Mouse (Mus musculus): ENCODE data around the gene Abca6. TPM values are rescaled to one million over a fixed set of nuclear protein-coding genes. Genes with fewer than 3 reads are reported as not detected.

Abca6 gene
- total and polyA plus RNA-seq, 3 experiments, result 0.25 to 0.81 (median 0.68) TPM

- peaks cover 0 to 22% of the 10 kb centered on the region in 2 experiments; a peak in 2 of 4 replicates for H3K4me1 ChIP-seq (ENCODE audit: control insufficient read depth in 1 of 2, insufficient read depth in 2 of 2)
- no peak for TF ChIP-seq ETS1 (conservative IDR thresholded peaks at IDR 0.05; ENCODE audit: low read depth, low read length)
- TF ChIP-seq ZKSCAN1 (IDR thresholded peaks at IDR 0.05; ENCODE audit: borderline replicate concordance, low read depth, low read length), result no peak
- TF ChIP-seq BHLHE40 (IDR thresholded peaks at IDR 0.05; ENCODE audit: low read depth, low read length), result no peak
- TF ChIP-seq ELF1 (IDR thresholded peaks at IDR 0.05; ENCODE audit: low read depth, low read length), result no peak
- TF ChIP-seq CTCF (conservative IDR thresholded peaks at IDR 0.05 in 1 of 2, IDR thresholded peaks at IDR 0.05 in 1 of 2; ENCODE audit: low read depth in 2 of 2, low read length in 2 of 2), result no peak
- TF ChIP-seq ZC3H11A (IDR thresholded peaks at IDR 0.05; ENCODE audit: low read depth, low read length), result no peak
- TF ChIP-seq MYC (IDR thresholded peaks at IDR 0.05; ENCODE audit: low read depth, low read length), result no peak
- no peak for TF ChIP-seq RCOR1 (conservative IDR thresholded peaks at IDR 0.05; ENCODE audit: low read depth, low read length)
- no peak for TF ChIP-seq MAX (IDR thresholded peaks at IDR 0.05; ENCODE audit: low read length)
- no peak for TF ChIP-seq CHD1 (IDR thresholded peaks at IDR 0.05; ENCODE audit: low read depth, low read length)
- no peak for TF ChIP-seq PAX5 (IDR thresholded peaks at IDR 0.05; ENCODE audit: low read length)
- no peak for TF ChIP-seq POLR2AphosphoS2 (IDR thresholded peaks at IDR 0.05; ENCODE audit: low read depth, low read length)
- no peak for TF ChIP-seq CHD2 (IDR thresholded peaks at IDR 0.05; ENCODE audit: low read length)
- no peak overlapping the region for H3K9ac ChIP-seq (ENCODE audit: insufficient read depth, low read depth)
- H3K27me3 ChIP-seq (replicated peaks), result no peaks in the 10 kb centered on the region
- H3K79me2 ChIP-seq (replicated peaks; ENCODE audit: control insufficient read depth, extremely low read depth, insufficient read depth, poor library complexity, severe bottlenecking), result no peaks in the 10 kb centered on the region
- H3K4me2 ChIP-seq (ENCODE audit: insufficient read depth, low read depth, poor library complexity, severe bottlenecking), result no peak overlapping the region
- no peak overlapping the region for H3K27ac ChIP-seq (ENCODE audit: insufficient read depth, low read depth)
- dilution Hi-C loops (cut with MboI; ENCODE audit: extremely low pct_ligation_motif_present, extremely low pct_unique_long_range_greater_than_20kb, low sequenced_read_pairs), result no loop called here
- no peak overlapping the region for H3K4me3 ChIP-seq (replicated peaks in 1 of 3; ENCODE audit: low read depth in 2 of 3, low read length in 2 of 3, poor library complexity in 1 of 3)
- H3K36me3 ChIP-seq (replicated peaks in 1 of 2; ENCODE audit: control insufficient read depth in 1 of 2, insufficient read depth in 1 of 2, low read length in 1 of 2), result no peaks in the 10 kb centered on the region
- no peak for DNase-seq (ENCODE audit: extremely low read depth)
- no peaks in the 10 kb centered on the region for H3K9me3 ChIP-seq (replicated peaks; ENCODE audit: low read length)
- in situ Hi-C loops (cut with MboI; ENCODE audit: low pct_ligation_motif_present, low pct_unique_long_range_greater_than_20kb, low sequenced_read_pairs), result no loop called here
These were observed 85.8 kb downstream of the Abca6 start for GRCm38 (mm10) chr11:110165822-110166221.

DNA sequence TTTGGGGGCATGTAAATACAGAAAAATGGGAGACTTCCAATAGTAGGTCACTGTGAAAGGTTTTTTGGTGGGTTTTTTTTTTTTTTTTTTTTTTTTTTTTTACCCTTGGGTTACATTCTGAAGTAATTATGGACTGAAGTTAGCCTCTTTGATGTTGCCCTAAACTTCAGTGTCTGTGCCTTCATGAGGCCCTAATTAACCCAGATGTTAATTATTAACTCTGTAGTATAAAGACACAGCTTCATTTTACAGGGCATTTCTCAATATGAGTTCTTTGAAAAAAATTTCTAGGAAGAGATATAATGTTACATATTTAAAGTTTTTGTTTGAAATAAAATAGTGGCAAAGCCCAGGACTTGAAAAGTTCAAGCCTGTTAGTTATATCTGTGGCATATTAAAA lies 86.2 kb downstream of the Abca6 start:
- no peaks in the 10 kb centered on the region for H3K36me3 ChIP-seq (replicated peaks in 1 of 2; ENCODE audit: control insufficient read depth in 1 of 2, insufficient read depth in 1 of 2, low read length in 1 of 2)
- no peak overlapping the region for H3K4me2 ChIP-seq (ENCODE audit: insufficient read depth, low read depth, poor library complexity, severe bottlenecking)
- TF ChIP-seq CHD2 (IDR thresholded peaks at IDR 0.05; ENCODE audit: low read length) (no peak), HCFC1 (IDR thresholded peaks at IDR 0.05; ENCODE audit: low read depth, low read length) (no peak), NELFE (IDR thresholded peaks at IDR 0.05; ENCODE audit: low read depth, low read length) (no peak), PAX5 (IDR thresholded peaks at IDR 0.05; ENCODE audit: low read length) (no peak), E2F4 (IDR thresholded peaks at IDR 0.05; ENCODE audit: insufficient replicate concordance, low read depth, low read length) (no peak), NRF1 (IDR thresholded peaks at IDR 0.05; ENCODE audit: low read depth, low read length) (no peak), BHLHE40 (IDR thresholded peaks at IDR 0.05; ENCODE audit: low read depth, low read length) (no peak), GABPA (IDR thresholded peaks at IDR 0.05; ENCODE audit: insufficient replicate concordance, low read depth, low read length) (no peak)
- no peaks in the 10 kb centered on the region for H3K9me3 ChIP-seq (replicated peaks; ENCODE audit: low read length)
- no peaks in the 10 kb centered on the region for H3K79me2 ChIP-seq (replicated peaks; ENCODE audit: control insufficient read depth, extremely low read depth, insufficient read depth, poor library complexity, severe bottlenecking)
- H3K9ac ChIP-seq (ENCODE audit: insufficient read depth, low read depth), result no peak overlapping the region
- in situ Hi-C loops (cut with MboI; ENCODE audit: low pct_ligation_motif_present, low pct_unique_long_range_greater_than_20kb, low sequenced_read_pairs), result no loop called here
- dilution Hi-C loops (cut with MboI; ENCODE audit: extremely low pct_ligation_motif_present, extremely low pct_unique_long_range_greater_than_20kb, low sequenced_read_pairs), result no loop called here
- H3K27me3 ChIP-seq (replicated peaks), result no peaks in the 10 kb centered on the region
- H3K4me3 ChIP-seq (replicated peaks in 1 of 3; ENCODE audit: low read depth in 2 of 3, low read length in 2 of 3, poor library complexity in 1 of 3), result no peak overlapping the region
- no peak for DNase-seq (ENCODE audit: extremely low read depth)
- H3K4me1 ChIP-seq (ENCODE audit: control insufficient read depth in 1 of 2, insufficient read depth in 2 of 2), result peaks cover 0 to 22% of the 10 kb centered on the region in 2 experiments; a peak in 2 of 4 replicates
- no peak overlapping the region for H3K27ac ChIP-seq (ENCODE audit: insufficient read depth, low read depth)
